Mouse (Mus musculus): ENCODE measurements around the gene Traf3ip2. TPM values are rescaled to one million over a fixed set of nuclear protein-coding genes. Genes with fewer than 3 reads are reported as not detected.
A peak's percentile ranks its signal among the peaks of the same experiment; 100 is the strongest.

Gene Traf3ip2
- polyA plus RNA-seq, 1 experiment from 2014 or later = 5.2 TPM

GRCm38 (mm10) chr10:39624837-39625625, 12.3 kb downstream of the Traf3ip2 start:
- Histone ChIP-seq H3K4me2 (ENCODE audit: low read length) (no peak overlapping the region), H3K9me3 (replicated peaks; ENCODE audit: control insufficient read depth, low read length, poor library complexity, severe bottlenecking) (no peaks in the 10 kb centered on the region), H3K27me3 (ENCODE audit: control insufficient read depth, insufficient read depth, low read depth, low read length) (no peaks in the 10 kb centered on the region), H3K27ac (ENCODE audit: low read length) (no peak overlapping the region), H3K36me3 (ENCODE audit: control insufficient read depth, insufficient read depth, low read length) (no peaks in the 10 kb centered on the region), H3K4me3 (ENCODE audit: low read depth, low read length) (no peak overlapping the region), H3K9ac (ENCODE audit: low read depth, low read length) (no peak overlapping the region), H3K4me1 (ENCODE audit: control insufficient read depth, insufficient read depth, low read length) (peaks cover 24% of the 10 kb centered on the region)
- no peak for ATAC-seq
- 55% methylated on average over 12 of the region's 12 CpGs for WGBS

DNA sequence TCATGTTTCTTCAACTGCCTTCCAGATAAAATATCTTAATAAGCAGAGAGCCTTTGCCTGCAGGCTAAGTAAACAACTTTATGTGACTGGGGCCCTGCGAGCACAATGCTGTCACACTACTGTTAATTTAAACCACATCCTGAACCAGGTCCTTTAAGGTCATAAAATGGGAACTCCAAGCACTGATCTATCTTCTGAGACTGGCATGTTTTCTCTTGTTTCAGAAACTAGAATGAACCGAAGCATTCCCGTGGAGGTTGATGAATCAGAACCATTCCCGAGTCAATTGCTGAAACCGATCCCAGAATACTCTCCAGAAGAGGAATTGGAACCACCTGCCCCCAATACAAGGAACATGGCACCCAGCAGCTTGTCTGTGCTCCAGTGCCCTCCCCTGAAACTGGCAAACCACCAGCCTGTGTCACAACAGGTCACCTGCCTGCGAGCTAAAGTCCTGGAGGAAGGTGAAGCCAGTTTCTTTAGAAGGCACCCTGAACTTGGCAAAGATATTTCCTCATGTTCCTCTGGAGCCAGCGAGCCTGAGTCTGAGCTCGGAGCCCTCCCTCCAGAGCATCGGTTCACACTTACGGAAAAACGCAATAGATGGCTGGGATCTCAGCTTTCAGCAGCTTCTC, 13.0 kb downstream of the Traf3ip2 start:
- 85% methylated on average over 11 of the region's 11 CpGs for WGBS
- Histone ChIP-seq H3K4me2 (ENCODE audit: low read length) (no peak overlapping the region), H3K4me3 (ENCODE audit: low read depth, low read length) (no peak overlapping the region), H3K27ac (ENCODE audit: low read length) (no peak overlapping the region), H3K27me3 (ENCODE audit: control insufficient read depth, insufficient read depth, low read depth, low read length) (no peaks in the 10 kb centered on the region), H3K9me3 (replicated peaks; ENCODE audit: control insufficient read depth, low read length, poor library complexity, severe bottlenecking) (no peaks in the 10 kb centered on the region), H3K4me1 (ENCODE audit: control insufficient read depth, insufficient read depth, low read length) (peaks cover 31% of the 10 kb centered on the region), H3K9ac (ENCODE audit: low read depth, low read length) (no peak overlapping the region), H3K36me3 (ENCODE audit: control insufficient read depth, insufficient read depth, low read length) (no peaks in the 10 kb centered on the region)
- ATAC-seq = no peak

DNA sequence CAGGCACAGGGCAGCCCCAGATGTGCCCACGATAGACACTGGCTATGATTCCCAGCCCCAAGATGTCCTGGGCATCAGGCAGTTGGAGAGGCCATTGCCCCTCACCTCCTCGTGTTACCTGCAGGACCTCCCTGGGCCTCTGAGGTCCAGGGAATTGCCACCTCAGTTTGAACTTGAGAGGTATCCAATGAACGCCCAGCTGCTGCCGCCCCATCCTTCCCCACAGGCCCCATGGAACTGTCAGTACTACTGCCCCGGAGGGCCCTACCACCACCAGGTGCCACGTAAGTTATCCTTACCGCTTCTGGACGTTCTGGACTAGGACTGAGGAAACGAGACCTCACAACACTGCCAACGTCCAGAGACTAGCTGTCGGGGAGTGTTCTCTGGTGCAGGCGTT, 13.6 kb downstream of the Traf3ip2 start:
- ATAC-seq = no peak
- no peak overlapping the region for H3K4me2 ChIP-seq (ENCODE audit: low read length)
- H3K27me3 ChIP-seq (ENCODE audit: control insufficient read depth, insufficient read depth, low read depth, low read length) = no peaks in the 10 kb centered on the region
- H3K4me3 ChIP-seq (ENCODE audit: low read depth, low read length) = no peak overlapping the region
- no peaks in the 10 kb centered on the region for H3K36me3 ChIP-seq (ENCODE audit: control insufficient read depth, insufficient read depth, low read length)
- no peak overlapping the region for H3K27ac ChIP-seq (ENCODE audit: low read length)
- H3K4me1 ChIP-seq (ENCODE audit: control insufficient read depth, insufficient read depth, low read length) = peaks cover 37% of the 10 kb centered on the region
- H3K9me3 ChIP-seq (replicated peaks; ENCODE audit: control insufficient read depth, low read length, poor library complexity, severe bottlenecking) = no peaks in the 10 kb centered on the region
- no peak overlapping the region for H3K9ac ChIP-seq (ENCODE audit: low read depth, low read length)
- WGBS = 90% methylated on average over 12 of the region's 12 CpGs

DNA sequence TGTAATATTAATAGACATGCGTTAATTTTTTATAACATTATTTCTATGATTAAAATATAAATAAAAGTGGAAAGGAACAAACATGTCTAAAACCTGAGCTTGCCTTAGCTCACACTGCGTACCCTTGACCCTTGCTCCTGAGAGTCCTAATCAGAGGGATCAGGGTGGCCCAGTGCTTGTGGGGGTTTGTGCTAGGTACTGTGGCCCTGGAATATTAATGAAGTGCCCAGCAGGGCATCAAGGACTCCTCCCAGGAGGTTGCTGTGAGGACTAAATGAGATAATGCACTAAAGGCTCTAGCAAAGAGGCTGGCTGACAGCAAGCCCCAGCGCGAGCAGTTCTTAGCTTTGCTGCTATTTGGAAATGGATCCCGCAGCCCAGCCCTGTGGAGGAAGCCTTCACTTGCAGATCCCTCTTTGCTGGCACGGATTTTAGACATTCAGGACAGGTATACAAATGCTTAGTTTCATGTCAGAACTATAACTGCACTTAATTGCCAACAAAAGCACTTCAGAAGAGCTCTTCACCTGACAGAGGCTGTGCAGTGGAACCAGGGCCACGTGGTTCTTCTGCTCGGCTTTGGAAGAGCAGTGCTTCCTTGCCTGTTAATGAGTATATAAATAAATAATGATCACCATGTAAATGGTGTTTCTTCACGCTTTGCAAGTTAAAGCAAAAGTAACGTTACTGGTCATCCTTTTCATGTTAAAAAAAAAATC, 16.2 kb downstream of the Traf3ip2 start:
- Histone ChIP-seq H3K4me3 (ENCODE audit: low read depth, low read length) (no peak overlapping the region), H3K27me3 (ENCODE audit: control insufficient read depth, insufficient read depth, low read depth, low read length) (no peaks in the 10 kb centered on the region), H3K4me1 (ENCODE audit: control insufficient read depth, insufficient read depth, low read length) (peaks cover 45% of the 10 kb centered on the region), H3K9me3 (replicated peaks; ENCODE audit: control insufficient read depth, low read length, poor library complexity, severe bottlenecking) (no peaks in the 10 kb centered on the region), H3K36me3 (ENCODE audit: control insufficient read depth, insufficient read depth, low read length) (0 out of 2 replicates have a peak, but pooled peaks cover 4% of the 10 kb centered on the region), H3K27ac (ENCODE audit: low read length) (peak overlapping the region; percentile 53; the same call in 1 of the 2 replicates), H3K4me2 (ENCODE audit: low read length) (no peak overlapping the region), H3K9ac (ENCODE audit: low read depth, low read length) (peak overlapping the region; percentile 4; the same call in 1 of the 2 replicates)
- peak; percentile 12; the same call in 1 of the 2 replicates for ATAC-seq
- 24% methylated on average over 10 of the region's 10 CpGs for WGBS

DNA sequence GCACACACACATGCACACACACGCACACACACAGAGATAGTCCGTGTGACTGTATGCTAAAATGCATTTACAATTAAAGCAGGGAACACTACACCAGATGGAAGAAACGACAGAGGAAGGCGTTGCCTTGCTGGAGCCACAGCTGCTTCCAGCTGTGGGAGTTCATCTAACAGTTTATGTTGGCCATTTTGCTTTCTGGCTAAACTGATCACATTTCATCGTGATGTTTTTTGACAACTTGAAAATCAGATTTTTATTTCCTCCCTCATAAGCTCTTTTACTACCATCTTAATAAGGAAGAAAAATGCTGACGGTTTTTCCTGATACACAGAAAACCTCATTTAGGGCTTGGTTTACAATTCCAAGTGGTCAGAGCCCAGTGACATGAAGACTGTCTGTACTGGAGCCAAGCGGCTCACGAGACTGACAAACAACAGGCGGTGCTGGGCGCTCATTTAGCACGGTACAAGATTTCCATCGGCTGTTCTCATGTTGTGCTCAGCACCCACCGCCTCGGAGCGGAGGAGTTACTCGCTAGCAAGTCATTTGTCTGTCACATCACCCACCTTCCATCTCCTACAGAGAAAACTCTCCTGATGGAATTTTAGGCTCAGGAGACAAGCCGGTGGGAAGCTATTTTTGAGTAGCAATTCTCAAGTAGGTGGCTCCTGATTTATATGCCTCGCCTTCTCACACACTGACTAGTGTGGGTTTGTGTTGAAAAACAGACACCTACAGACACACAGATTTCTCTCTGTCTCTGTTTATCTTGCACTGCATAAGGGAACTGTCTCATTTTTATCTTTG, 17.2 kb downstream of the Traf3ip2 start:
- Histone ChIP-seq H3K27me3 (ENCODE audit: control insufficient read depth, insufficient read depth, low read depth, low read length) (no peaks in the 10 kb centered on the region), H3K9ac (ENCODE audit: low read depth, low read length) (no peak overlapping the region), H3K4me1 (ENCODE audit: control insufficient read depth, insufficient read depth, low read length) (peaks cover 37% of the 10 kb centered on the region), H3K27ac (ENCODE audit: low read length) (peak overlapping the region; percentile 75), H3K4me2 (ENCODE audit: low read length) (no peak overlapping the region), H3K36me3 (ENCODE audit: control insufficient read depth, insufficient read depth, low read length) (0 out of 2 replicates have a peak, but pooled peaks cover 4% of the 10 kb centered on the region), H3K4me3 (ENCODE audit: low read depth, low read length) (no peak overlapping the region), H3K9me3 (replicated peaks; ENCODE audit: control insufficient read depth, low read length, poor library complexity, severe bottlenecking) (no peaks in the 10 kb centered on the region)
- ATAC-seq = peak; percentile 34; the same call in 1 of the 2 replicates
- WGBS = 47% methylated on average over 18 of the region's 18 CpGs

GRCm38 (mm10) chr10:39630811-39631210, 18.1 kb downstream of the Traf3ip2 start:
- 0 out of 2 replicates have a peak, but pooled peaks cover 4% of the 10 kb centered on the region for H3K36me3 ChIP-seq (ENCODE audit: control insufficient read depth, insufficient read depth, low read length)
- ATAC-seq = peak; percentile 22; the same call in 1 of the 2 replicates
- 39% methylated on average over 6 of the region's 6 CpGs for WGBS
- no peak overlapping the region for H3K4me2 ChIP-seq (ENCODE audit: low read length)
- peak overlapping the region; percentile 75 for H3K27ac ChIP-seq (ENCODE audit: low read length)
- peaks cover 36% of the 10 kb centered on the region for H3K4me1 ChIP-seq (ENCODE audit: control insufficient read depth, insufficient read depth, low read length)
- no peak overlapping the region for H3K4me3 ChIP-seq (ENCODE audit: low read depth, low read length)
- H3K9me3 ChIP-seq (replicated peaks; ENCODE audit: control insufficient read depth, low read length, poor library complexity, severe bottlenecking) = no peaks in the 10 kb centered on the region
- no peaks in the 10 kb centered on the region for H3K27me3 ChIP-seq (ENCODE audit: control insufficient read depth, insufficient read depth, low read depth, low read length)
- no peak overlapping the region; the same call in 1 of the 2 replicates for H3K9ac ChIP-seq (ENCODE audit: low read depth, low read length)

- 63% methylated on average over 14 of the region's 14 CpGs for WGBS
- H3K36me3 ChIP-seq (ENCODE audit: control insufficient read depth, insufficient read depth, low read length) = 0 out of 2 replicates have a peak, but pooled peaks cover 4% of the 10 kb centered on the region
- no peaks in the 10 kb centered on the region for H3K27me3 ChIP-seq (ENCODE audit: control insufficient read depth, insufficient read depth, low read depth, low read length)
- ATAC-seq = no peak
- H3K4me2 ChIP-seq (ENCODE audit: low read length) = no peak overlapping the region
- H3K9ac ChIP-seq (ENCODE audit: low read depth, low read length) = no peak overlapping the region
- H3K4me3 ChIP-seq (ENCODE audit: low read depth, low read length) = no peak overlapping the region
- peaks cover 36% of the 10 kb centered on the region for H3K4me1 ChIP-seq (ENCODE audit: control insufficient read depth, insufficient read depth, low read length)
- H3K9me3 ChIP-seq (replicated peaks; ENCODE audit: control insufficient read depth, low read length, poor library complexity, severe bottlenecking) = no peaks in the 10 kb centered on the region
- peak overlapping the region; percentile 62; the same call in 1 of the 2 replicates for H3K27ac ChIP-seq (ENCODE audit: low read length)
Observed at GRCm38 (mm10) chr10:39631627-39632026, 18.9 kb downstream of the Traf3ip2 start.

- ATAC-seq = no peak
- Histone ChIP-seq H3K9ac (ENCODE audit: low read depth, low read length) (no peak overlapping the region), H3K36me3 (ENCODE audit: control insufficient read depth, insufficient read depth, low read length) (0 out of 2 replicates have a peak, but pooled peaks cover 4% of the 10 kb centered on the region), H3K4me3 (ENCODE audit: low read depth, low read length) (no peak overlapping the region), H3K4me2 (ENCODE audit: low read length) (no peak overlapping the region), H3K27ac (ENCODE audit: low read length) (no peak overlapping the region), H3K4me1 (ENCODE audit: control insufficient read depth, insufficient read depth, low read length) (peaks cover 36% of the 10 kb centered on the region), H3K9me3 (replicated peaks; ENCODE audit: control insufficient read depth, low read length, poor library complexity, severe bottlenecking) (no peaks in the 10 kb centered on the region), H3K27me3 (ENCODE audit: control insufficient read depth, insufficient read depth, low read depth, low read length) (no peaks in the 10 kb centered on the region)
- 84% methylated on average over 6 of the region's 6 CpGs for WGBS
Observed at GRCm38 (mm10) chr10:39633379-39633778, 20.6 kb downstream of the Traf3ip2 start.

Data from midbrain, embryonic 16.5 days (tissue).